Mouse (Mus musculus): ENCODE data around the gene Tspyl4. TPM values are rescaled to one million over a fixed set of nuclear protein-coding genes. Genes with fewer than 3 reads are reported as not detected.
A peak's percentile ranks its signal among the peaks of the same experiment; 100 is the strongest.
"Not testable (repeated sequence)": the region's sequence is repeated elsewhere in the genome, so short reads cannot be mapped to it uniquely, and the experiment has no call there.

The Tspyl4 gene
- polyA plus RNA-seq (2015; fragmentation: Nextera tagmentation; extraction: Ambion mirVana), result 8.7 and 9.2 TPM in 2 replicates

- no peaks in the 10 kb centered on the region for H3K36me3 ChIP-seq
- H3K4me3 ChIP-seq, result peak within 1 kb of the TSS; percentile 63
- H3K27me3 ChIP-seq, result no peaks in the 10 kb centered on the region
- H3K27ac ChIP-seq, result 0 out of 2 replicates have a peak within 1 kb of the TSS, but pooled peaks have one; percentile 21
- peaks cover 12% of the 10 kb centered on the region for H3K4me1 ChIP-seq
- WGBS, result under 1% methylated on average over 38 of the region's 38 CpGs
- ATAC-seq (ENCODE audit: borderline replicate concordance, extremely low read depth, low FRiP score, low TSS enrichment), result peak; percentile 98
- H3K9me3 ChIP-seq, result no peaks in the 10 kb centered on the region
- H3K9ac ChIP-seq, result peak within 1 kb of the TSS; percentile 52
- peak within 1 kb of the TSS; percentile 96 for H3K4me2 ChIP-seq
These were observed at the start of gene Tspyl4 for GRCm38 (mm10) chr10:34297299-34297979. Gene Tspyl4, plus strand, starts transcription at chr10:34297442.

DNA sequence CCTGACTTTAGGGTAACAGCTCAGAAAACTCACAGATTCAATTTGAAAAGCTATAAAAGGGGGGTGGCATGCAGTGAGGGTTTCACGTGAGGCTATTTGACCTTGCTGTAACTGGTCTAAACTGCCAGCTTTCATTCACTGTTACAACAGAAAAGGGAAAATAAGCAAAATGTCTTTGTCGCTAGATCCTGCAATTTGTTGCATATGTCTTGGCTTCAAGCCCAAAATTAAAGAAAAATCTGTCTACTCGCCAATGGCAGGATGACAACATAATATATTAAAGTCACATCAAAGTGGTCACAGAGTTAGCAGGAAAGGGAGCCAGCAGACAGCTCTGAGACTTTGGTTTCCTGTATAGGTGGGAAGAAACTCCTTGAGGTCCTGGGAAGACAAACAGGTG is 49.5 kb upstream of the Tspyl4 start:
- Histone ChIP-seq H3K4me3 (no peak overlapping the region), H3K27ac (peak overlapping the region; percentile 70), H3K27me3 (no peaks in the 10 kb centered on the region), H3K9ac (no peak overlapping the region), H3K4me1 (peaks cover 34% of the 10 kb centered on the region), H3K36me3 (no peaks in the 10 kb centered on the region), H3K9me3 (no peaks in the 10 kb centered on the region), H3K4me2 (no peak overlapping the region)
- 19% methylated on average over 3 of the region's 3 CpGs for WGBS
- ATAC-seq (ENCODE audit: borderline replicate concordance, extremely low read depth, low FRiP score, low TSS enrichment), result peak; percentile 35; the same call in 1 of the 2 replicates

DNA sequence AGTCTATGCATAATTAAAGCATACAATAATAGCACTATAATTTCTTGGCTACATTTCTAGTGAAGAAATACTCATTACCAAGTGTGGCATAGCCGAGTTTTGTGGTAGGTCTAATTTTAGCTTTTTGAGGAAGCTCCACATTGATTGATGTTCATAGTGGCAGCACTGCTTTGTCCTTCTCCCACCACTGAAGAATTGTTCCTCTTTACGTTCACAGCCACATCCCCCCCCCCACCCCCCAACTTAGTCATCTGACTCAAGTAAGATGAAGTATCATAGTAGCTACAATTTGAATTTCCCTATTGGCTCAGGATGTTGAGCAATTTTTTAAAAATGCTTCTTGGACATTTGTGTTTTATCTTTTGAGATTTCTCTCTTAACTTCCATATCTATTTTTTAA is 47.6 kb upstream of the Tspyl4 start:
- no peak for ATAC-seq (ENCODE audit: borderline replicate concordance, extremely low read depth, low FRiP score, low TSS enrichment)
- H3K27me3 ChIP-seq, result no peaks in the 10 kb centered on the region
- H3K36me3 ChIP-seq, result no peaks in the 10 kb centered on the region
- H3K9ac ChIP-seq, result no peak overlapping the region
- H3K27ac ChIP-seq, result no peak overlapping the region
- no peak overlapping the region for H3K4me3 ChIP-seq
- no peaks in the 10 kb centered on the region for H3K9me3 ChIP-seq
- 33% methylated on average over 2 of the region's 2 CpGs for WGBS
- H3K4me2 ChIP-seq, result no peak overlapping the region
- H3K4me1 ChIP-seq, result peaks cover 27% of the 10 kb centered on the region

- 87% methylated on average over 9 of the region's 9 CpGs for WGBS
- not testable (repeated sequence) for H3K4me1 ChIP-seq; H3K9me3 ChIP-seq; H3K27me3 ChIP-seq; H3K9ac ChIP-seq; H3K4me2 ChIP-seq; ATAC-seq (ENCODE audit: borderline replicate concordance, extremely low read depth, low FRiP score, low TSS enrichment); H3K4me3 ChIP-seq; H3K36me3 ChIP-seq; H3K27ac ChIP-seq
These were observed 44.4 kb upstream of the Tspyl4 start for GRCm38 (mm10) chr10:34252833-34253232.

GRCm38 (mm10) chr10:34265106-34265505 is 32.1 kb upstream of the Tspyl4 start:
- Histone ChIP-seq H3K9ac (no peak overlapping the region), H3K4me3 (no peak overlapping the region), H3K4me2 (no peak overlapping the region), H3K36me3 (no peaks in the 10 kb centered on the region), H3K27me3 (no peaks in the 10 kb centered on the region), H3K27ac (no peak overlapping the region), H3K9me3 (no peaks in the 10 kb centered on the region), H3K4me1 (no peaks in the 10 kb centered on the region)
- WGBS, result 79% methylated on average over 4 of the region's 4 CpGs
- ATAC-seq (ENCODE audit: borderline replicate concordance, extremely low read depth, low FRiP score, low TSS enrichment), result no peak

- H3K27ac ChIP-seq, result no peak overlapping the region
These were observed 29.8 kb upstream of the Tspyl4 start for GRCm38 (mm10) chr10:34267312-34268070.

DNA sequence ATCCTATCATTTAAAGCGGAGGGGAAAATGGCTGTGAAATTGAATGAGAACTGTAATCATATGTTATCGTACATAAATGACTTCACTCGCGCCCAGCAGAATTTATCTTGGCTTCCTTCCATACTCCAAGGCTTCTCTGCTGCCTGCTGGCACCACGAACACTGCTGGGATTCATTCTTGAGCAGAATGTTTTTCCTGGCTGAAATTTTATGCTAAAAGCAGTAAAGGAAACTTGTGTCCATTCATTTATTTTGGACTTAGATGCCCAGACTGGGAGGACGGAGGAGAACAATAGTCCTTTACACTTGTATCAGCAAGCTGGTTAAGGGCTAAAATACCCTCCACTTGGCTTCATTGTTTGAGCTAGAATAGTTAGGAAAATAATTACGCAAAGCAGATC is 25.6 kb upstream of the Tspyl4 start:
- H3K36me3 ChIP-seq, result no peaks in the 10 kb centered on the region
- no peak overlapping the region for H3K4me2 ChIP-seq
- no peak overlapping the region for H3K9ac ChIP-seq
- 0 out of 2 replicates have a peak, but pooled peaks cover 7% of the 10 kb centered on the region for H3K4me1 ChIP-seq
- no peaks in the 10 kb centered on the region for H3K9me3 ChIP-seq
- no peak for ATAC-seq (ENCODE audit: borderline replicate concordance, extremely low read depth, low FRiP score, low TSS enrichment)
- no peak overlapping the region for H3K4me3 ChIP-seq
- whole genome bisulfite sequencing, result 26% methylated on average over 7 of the region's 7 CpGs
- no peaks in the 10 kb centered on the region for H3K27me3 ChIP-seq
- no peak overlapping the region for H3K27ac ChIP-seq

More at GRCm38 (mm10) chr10:34267312-34268070, 29.8 kb upstream of the Tspyl4 start:
- Histone ChIP-seq H3K4me2 (no peak overlapping the region), H3K9me3 (no peaks in the 10 kb centered on the region), H3K9ac (no peak overlapping the region), H3K4me1 (0 out of 2 replicates have a peak, but pooled peaks cover 7% of the 10 kb centered on the region), H3K4me3 (no peak overlapping the region), H3K27me3 (no peaks in the 10 kb centered on the region), H3K36me3 (no peaks in the 10 kb centered on the region)
- WGBS, result 66% methylated on average over 5 of the region's 5 CpGs
- no peak for ATAC-seq (ENCODE audit: borderline replicate concordance, extremely low read depth, low FRiP score, low TSS enrichment)

DNA sequence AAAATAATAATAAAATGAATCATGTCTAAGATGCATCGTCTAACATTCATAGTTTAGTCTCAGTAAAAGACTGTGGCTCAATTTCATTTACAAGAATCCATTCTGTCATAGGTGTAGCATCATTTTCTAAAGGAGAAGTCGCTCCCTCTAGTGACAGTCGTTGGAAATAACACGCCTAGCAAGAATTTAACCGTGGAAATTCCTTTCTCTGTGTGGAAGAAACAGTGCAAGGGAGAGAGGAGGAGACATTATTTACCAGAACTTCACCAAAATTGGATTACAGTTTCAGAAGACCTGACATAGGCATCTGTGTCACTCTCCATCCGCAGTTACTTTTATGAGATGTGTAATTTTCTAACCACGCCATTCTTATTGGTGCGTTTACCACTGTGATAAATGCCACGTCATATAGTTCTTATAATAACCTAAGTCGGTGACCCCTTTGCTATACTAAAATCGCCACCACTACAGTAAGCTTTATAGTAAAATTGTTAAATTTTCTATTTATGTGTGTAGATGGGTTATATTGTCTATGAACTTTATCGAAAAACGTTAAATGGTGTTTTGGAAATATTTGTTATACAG is 16.6 kb upstream of the Tspyl4 start:
- no peak for ATAC-seq (ENCODE audit: borderline replicate concordance, extremely low read depth, low FRiP score, low TSS enrichment)
- Histone ChIP-seq H3K36me3 (no peaks in the 10 kb centered on the region), H3K4me3 (peak overlapping the region; percentile 24), H3K9ac (no peak overlapping the region), H3K9me3 (no peaks in the 10 kb centered on the region), H3K4me1 (peaks cover 21% of the 10 kb centered on the region), H3K27ac (no peak overlapping the region), H3K4me2 (peak overlapping the region; percentile 80), H3K27me3 (no peaks in the 10 kb centered on the region)
- 22% methylated on average over 13 of the region's 13 CpGs for WGBS

GRCm38 (mm10) chr10:34281211-34281961 is 15.9 kb upstream of the Tspyl4 start:
- peaks cover 21% of the 10 kb centered on the region for H3K4me1 ChIP-seq
- H3K27me3 ChIP-seq, result no peaks in the 10 kb centered on the region
- H3K4me2 ChIP-seq, result peak overlapping the region; percentile 80
- peak overlapping the region; percentile 92 for H3K4me3 ChIP-seq
- WGBS, result 17% methylated on average over 14 of the region's 14 CpGs
- H3K27ac ChIP-seq, result peak overlapping the region; percentile 34; the same call in 1 of the 2 replicates
- ATAC-seq (ENCODE audit: borderline replicate concordance, extremely low read depth, low FRiP score, low TSS enrichment), result peak; percentile 33
- H3K9ac ChIP-seq, result peak overlapping the region; percentile 43; the same call in 1 of the 2 replicates
- no peaks in the 10 kb centered on the region for H3K36me3 ChIP-seq
- H3K9me3 ChIP-seq, result no peaks in the 10 kb centered on the region

GRCm38 (mm10) chr10:34281962-34282388 is 15.3 kb upstream of the Tspyl4 start, which contains the start of gene Tspyl1:
Gene Tspyl1, plus strand, starts transcription at chr10:34282190.
- under 1% methylated on average over 38 of the region's 38 CpGs for WGBS
- H3K9ac ChIP-seq, result peak within 1 kb of the TSS; percentile 86

More at GRCm38 (mm10) chr10:34281962-34282388, 15.3 kb upstream of the Tspyl4 start, which contains the start of gene Tspyl1:
- H3K27me3 ChIP-seq, result no peaks in the 10 kb centered on the region
- peaks cover 21% of the 10 kb centered on the region for H3K4me1 ChIP-seq
- H3K4me3 ChIP-seq, result peak within 1 kb of the TSS; percentile 92
- peak; percentile 99 for ATAC-seq (ENCODE audit: borderline replicate concordance, extremely low read depth, low FRiP score, low TSS enrichment)
- peak within 1 kb of the TSS; percentile 61 for H3K27ac ChIP-seq
- H3K9me3 ChIP-seq, result no peaks in the 10 kb centered on the region
- peak within 1 kb of the TSS; percentile 80 for H3K4me2 ChIP-seq
- no peaks in the 10 kb centered on the region for H3K36me3 ChIP-seq
